Mouse (Mus musculus) MEL (cell line): ENCODE results near the gene Srsf2. TPM values are rescaled to one million over a fixed set of nuclear protein-coding genes. Genes with fewer than 3 reads are reported as not detected.

Source experiments
- DNase-seq: peaks from one replicate; pipeline ENCODE4 v3.0.0; 2011; ENCODE audit warnings: low read depth, low spot score
- H3K27ac ChIP-seq: 2 replicates; pipeline ENCODE4 v1.5.1; 2012; ENCODE audit warnings: low read depth, mild to moderate bottlenecking, control low read depth, low read length, moderate library complexity; ENCODE audit not compliant: control insufficient read depth
- H3K27me3 ChIP-seq, 2 experiments: fragments of 150-350 bp in 1 of 2; sonication (generic) in 1 of 2; 2 replicates each; pipeline ENCODE4 v1.6.1; 2012; ENCODE audit warnings: low read length in 2 of 2, mild to moderate bottlenecking in 2 of 2, improper control_type of control experiment in 1 of 2, moderate library complexity in 1 of 2; ENCODE audit not compliant: insufficient read depth in 2 of 2, control insufficient read depth in 1 of 2
- H3K36me3 ChIP-seq, 2 experiments: 2 replicates each; pipeline ENCODE4 v1.6.1; 2012 to 2014; ENCODE audit warnings: low read length in 2 of 2, improper control_type of control experiment in 1 of 2, inconsistent platforms in 1 of 2, mild to moderate bottlenecking in 1 of 2; ENCODE audit not compliant: insufficient read depth in 2 of 2, control insufficient read depth in 1 of 2
- H3K4me1 ChIP-seq, 2 experiments: fragments of 150-350 bp in 1 of 2; sonication (generic) in 1 of 2; 2 replicates each; pipeline ENCODE4 v1.6.1; 2012; ENCODE audit warnings: low read length in 2 of 2, improper control_type of control experiment in 1 of 2, mild to moderate bottlenecking in 1 of 2; ENCODE audit not compliant: insufficient read depth in 2 of 2, control insufficient read depth in 1 of 2
- H3K4me3 ChIP-seq, 2 experiments: fragments of 150-350 bp in 1 of 2; sonication (generic) in 1 of 2; 2 replicates each; pipeline ENCODE4 v1.5.1; 2012; ENCODE audit warnings: low read depth in 2 of 2, low read length in 2 of 2, mild to moderate bottlenecking in 2 of 2, moderate library complexity in 2 of 2, control low read depth in 1 of 2, improper control_type of control experiment in 1 of 2; ENCODE audit not compliant: control insufficient read depth in 1 of 2, insufficient read depth in 1 of 2
- H3K79me2 ChIP-seq: 2 replicates; pipeline ENCODE4 v1.6.1; 2012; ENCODE audit warnings: mild to moderate bottlenecking, low read length, moderate library complexity; ENCODE audit not compliant: control insufficient read depth, poor library complexity, insufficient read depth
- H3K9ac ChIP-seq: 2 replicates; pipeline ENCODE4 v1.6.1; 2012; ENCODE audit warnings: low read depth, mild to moderate bottlenecking, control low read depth, low read length, moderate library complexity; ENCODE audit not compliant: control insufficient read depth, poor library complexity, severe bottlenecking
- H3K9me3 ChIP-seq: fragments of 150-350 bp; sonication (generic); replicated peaks from 2 replicates; pipeline ENCODE4 v1.6.1; 2012; ENCODE audit warnings: mild to moderate bottlenecking, low read length, improper control_type of control experiment, moderate library complexity; ENCODE audit not compliant: insufficient read depth
- BHLHE40 ChIP-seq: IDR thresholded peaks from 2 replicates; pipeline ENCODE4 v1.6.1; 2012; ENCODE audit warnings: low read depth, mild to moderate bottlenecking, inconsistent platforms, low read length, improper control_type of control experiment, borderline replicate concordance
- CTCF ChIP-seq, 3 experiments: IDR thresholded peaks in 2 of 3; conservative IDR thresholded peaks in 1 of 3; 2 replicates each; pipeline ENCODE4 v1.5.1; 2011 to 2012; ENCODE audit warnings: low read length in 3 of 3, low read depth in 2 of 3, mild to moderate bottlenecking in 2 of 3, improper control_type of control experiment in 1 of 3, inconsistent platforms in 1 of 3, mixed read lengths in 1 of 3, moderate library complexity in 1 of 3; ENCODE audit not compliant: control insufficient read depth in 1 of 3, insufficient read depth in 1 of 3, poor library complexity in 1 of 3, severe bottlenecking in 1 of 3
- E2F4 ChIP-seq: IDR thresholded peaks from 2 replicates; pipeline ENCODE4 v1.6.1; 2011; ENCODE audit warnings: low read depth, low read length, improper control_type of control experiment, borderline replicate concordance
- ELF1 ChIP-seq: IDR thresholded peaks from 2 replicates; pipeline ENCODE4 v1.6.1; 2014; ENCODE audit warnings: low read depth, mild to moderate bottlenecking, inconsistent platforms, low read length, improper control_type of control experiment, moderate library complexity
- EP300 ChIP-seq, 2 experiments: IDR thresholded peaks; 2 replicates each; pipeline ENCODE4 v1.6.1; 2011; ENCODE audit warnings: improper control_type of control experiment in 2 of 2, low read length in 2 of 2, low read depth in 1 of 2, mild to moderate bottlenecking in 1 of 2
- ETS1 ChIP-seq: IDR thresholded peaks from 2 replicates; pipeline ENCODE4 v1.6.1; 2012; ENCODE audit warnings: low read depth, mild to moderate bottlenecking, inconsistent platforms, low read length, improper control_type of control experiment, moderate library complexity
- GATA1 ChIP-seq: IDR thresholded peaks from 2 replicates; pipeline ENCODE4 v1.6.1; 2011; ENCODE audit warnings: low read depth, low read length, improper control_type of control experiment
- HCFC1 ChIP-seq: IDR thresholded peaks from 2 replicates; pipeline ENCODE4 v1.6.1; 2012; ENCODE audit warnings: low read depth, mild to moderate bottlenecking, inconsistent platforms, low read length, improper control_type of control experiment, moderate library complexity
- KAT2A ChIP-seq: conservative IDR thresholded peaks from 2 replicates; pipeline ENCODE4 v1.6.1; 2012; ENCODE audit warnings: low read depth, low read length, improper control_type of control experiment, inconsistent platforms
- MAFK ChIP-seq: IDR thresholded peaks from 2 replicates; pipeline ENCODE4 v1.6.1; 2011; ENCODE audit warnings: low read depth, mild to moderate bottlenecking, low read length, improper control_type of control experiment, borderline replicate concordance
- MAX ChIP-seq: IDR thresholded peaks from 2 replicates; pipeline ENCODE4 v1.6.1; 2011; ENCODE audit warnings: low read length, improper control_type of control experiment
- MAZ ChIP-seq: IDR thresholded peaks from 2 replicates; pipeline ENCODE4 v1.6.1; 2012; ENCODE audit warnings: low read depth, mild to moderate bottlenecking, inconsistent platforms, low read length, improper control_type of control experiment
- MEF2A ChIP-seq: IDR thresholded peaks from 2 replicates; pipeline ENCODE4 v1.6.1; 2014; ENCODE audit warnings: low read depth, mild to moderate bottlenecking, inconsistent platforms, low read length, improper control_type of control experiment; ENCODE audit not compliant: poor library complexity, insufficient replicate concordance, severe bottlenecking; ENCODE audit errors: extremely low read depth
- MYB ChIP-seq: IDR thresholded peaks from 2 replicates; pipeline ENCODE4 v1.6.1; 2011; ENCODE audit warnings: mild to moderate bottlenecking, low read depth, low read length, improper control_type of control experiment
- NELFE ChIP-seq: IDR thresholded peaks from 2 replicates; pipeline ENCODE4 v1.6.1; 2011; ENCODE audit warnings: low read depth, low read length, improper control_type of control experiment
- NRF1 ChIP-seq: IDR thresholded peaks from 2 replicates; pipeline ENCODE4 v1.6.1; 2014; ENCODE audit warnings: low read depth, mild to moderate bottlenecking, inconsistent platforms, low read length, improper control_type of control experiment, moderate library complexity; ENCODE audit not compliant: poor library complexity, insufficient read depth, severe bottlenecking
- POLR2A ChIP-seq, 2 experiments: IDR thresholded peaks; 2 replicates each; pipeline ENCODE4 v1.6.1; 2011 to 2012; ENCODE audit warnings: low read length in 2 of 2, mild to moderate bottlenecking in 2 of 2, control low read depth in 1 of 2, improper control_type of control experiment in 1 of 2, low read depth in 1 of 2, moderate library complexity in 1 of 2; ENCODE audit not compliant: control insufficient read depth in 1 of 2, insufficient read depth in 1 of 2, poor library complexity in 1 of 2
- POLR2AphosphoS2 ChIP-seq: IDR thresholded peaks from 2 replicates; pipeline ENCODE4 v1.6.1; 2011; ENCODE audit warnings: low read length, improper control_type of control experiment
- POLR2AphosphoS5 ChIP-seq: IDR thresholded peaks from 2 replicates; pipeline ENCODE4 v1.6.1; 2012; ENCODE audit warnings: low read depth, borderline replicate concordance, mild to moderate bottlenecking, inconsistent platforms, low read length, moderate library complexity, mixed read lengths
- RAD21 ChIP-seq: IDR thresholded peaks from 2 replicates; pipeline ENCODE4 v1.6.1; 2011; ENCODE audit warnings: mild to moderate bottlenecking, low read depth, low read length, improper control_type of control experiment
- RCOR1 ChIP-seq: IDR thresholded peaks from 2 replicates; pipeline ENCODE4 v1.6.1; 2012; ENCODE audit warnings: low read depth, mild to moderate bottlenecking, inconsistent platforms, low read length, improper control_type of control experiment
- SIN3A ChIP-seq: IDR thresholded peaks from 2 replicates; pipeline ENCODE4 v1.6.1; 2012; ENCODE audit warnings: low read length, improper control_type of control experiment, inconsistent platforms
- TAL1 ChIP-seq: IDR thresholded peaks from 2 replicates; pipeline ENCODE4 v1.6.1; 2012; ENCODE audit warnings: mild to moderate bottlenecking, inconsistent platforms, low read length, moderate library complexity, mixed read lengths
- TBP ChIP-seq: IDR thresholded peaks from 2 replicates; pipeline ENCODE4 v1.8.0; 2011; ENCODE audit warnings: low read depth, low read length, improper control_type of control experiment
- TCF12 ChIP-seq: IDR thresholded peaks from 2 replicates; pipeline ENCODE4 v1.6.1; 2014; ENCODE audit warnings: low read depth, mild to moderate bottlenecking, inconsistent platforms, low read length, improper control_type of control experiment, moderate library complexity
- UBTF ChIP-seq: IDR thresholded peaks from 2 replicates; pipeline ENCODE4 v1.6.1; 2012; ENCODE audit warnings: low read depth, mild to moderate bottlenecking, inconsistent platforms, low read length, improper control_type of control experiment, moderate library complexity, borderline replicate concordance; ENCODE audit not compliant: insufficient read depth
- USF1 ChIP-seq: IDR thresholded peaks from 2 replicates; pipeline ENCODE4 v1.6.1; 2014; ENCODE audit warnings: low read depth, mild to moderate bottlenecking, inconsistent platforms, low read length, improper control_type of control experiment, moderate library complexity
- USF2 ChIP-seq, 2 experiments: IDR thresholded peaks; 2 replicates each; pipeline ENCODE4 v1.6.1; 2011 to 2012; ENCODE audit warnings: improper control_type of control experiment in 2 of 2, low read length in 2 of 2, borderline replicate concordance in 1 of 2, inconsistent platforms in 1 of 2, low read depth in 1 of 2, mild to moderate bottlenecking in 1 of 2; ENCODE audit not compliant: insufficient read depth in 1 of 2
- ZMIZ1 ChIP-seq: IDR thresholded peaks from 2 replicates; pipeline ENCODE4 v1.6.1; 2012; ENCODE audit warnings: low read depth, mild to moderate bottlenecking, inconsistent platforms, low read length, improper control_type of control experiment, moderate library complexity
- ZNF384 ChIP-seq: IDR thresholded peaks from 2 replicates; pipeline ENCODE4 v1.6.1; 2012; ENCODE audit warnings: low read depth, mild to moderate bottlenecking, inconsistent platforms, low read length, improper control_type of control experiment
- polyA plus RNA-seq, 2 experiments: library from polyadenylated mRNA; stranded (reverse) in 1 of 2; unstranded in 1 of 2; fragments of >175 nt in 1 of 2; fragments of >200 nt in 1 of 2; gene quantifications; 2 replicates each; pipeline versions ENCODE4 v1.2.1 to v1.2.4; 2012; ENCODE audit warnings: low replicate concordance in 2 of 2, low read depth in 1 of 2; ENCODE audit not compliant: insufficient read length in 2 of 2, insufficient read depth in 1 of 2, missing spikeins in 1 of 2
- total RNA-seq: library from RNA; depleted of rRNA; stranded (reverse); fragments of 300-350 nt; gene quantifications from 2 replicates; pipeline ENCODE4 v1.2.3, GENCODE M21; 2012

Srsf2 gene
- total and polyA plus RNA-seq, 3 experiments = 257 to 1,128 (median 453) TPM

GRCm38 (mm10) chr11:116848086-116848876, 4.6 kb downstream of the Srsf2 start (continued):
- peak; percentile 37; the same call in 1 of the 2 replicates for TF ChIP-seq MYB
- peak; percentile 77 for TF ChIP-seq POLR2AphosphoS2
- no peak for TF ChIP-seq E2F4

- Histone ChIP-seq H3K9ac (no peak overlapping the region), H3K27me3 (no peaks in the 10 kb centered on the region), H3K36me3 (peaks cover 21 to 47% of the 10 kb centered on the region in 2 experiments), H3K79me2 (peaks cover 65% of the 10 kb centered on the region), H3K4me1 (peaks cover 5 to 13% of the 10 kb centered on the region in 2 experiments; a peak in 3 of 4 replicates), H3K27ac (no peak overlapping the region), H3K9me3 (no peaks in the 10 kb centered on the region), H3K4me3 (no peak overlapping the region)
- DNase-seq = peak; percentile 72
- peak; percentile 51 for TF ChIP-seq POLR2AphosphoS2
- 0 out of 4 replicates have a peak, but pooled peaks of 1 of the 2 experiments have one; percentile 3 for TF ChIP-seq EP300 (IDR thresholded peaks at IDR 0.05; ENCODE audit: low read depth in 1 of 2, low read length in 2 of 2)
- TF ChIP-seq ETS1 = no peak
- no peak for TF ChIP-seq MEF2A
- 0 out of 2 replicates have a peak, but pooled peaks have one; percentile 15 for TF ChIP-seq ZNF384
- no peak for TF ChIP-seq MAX
- no peak for TF ChIP-seq MAZ
- no peak for TF ChIP-seq NELFE
- no peak for TF ChIP-seq GATA1
- TF ChIP-seq SIN3A = no peak; the same call in 1 of the 2 replicates
- TF ChIP-seq UBTF = no peak
- TF ChIP-seq E2F4 = no peak
- TF ChIP-seq CTCF (IDR thresholded peaks at IDR 0.05 in 2 of 3, conservative IDR thresholded peaks at IDR 0.05 in 1 of 3; ENCODE audit: control insufficient read depth in 1 of 3, insufficient read depth in 1 of 3, low read depth in 2 of 3, low read length in 3 of 3, poor library complexity in 1 of 3, severe bottlenecking in 1 of 3) = no peak
- TF ChIP-seq RAD21 = no peak
- TF ChIP-seq NRF1 = no peak
- no peak for TF ChIP-seq USF2 (IDR thresholded peaks at IDR 0.05; ENCODE audit: borderline replicate concordance in 1 of 2, insufficient read depth in 1 of 2, low read depth in 1 of 2, low read length in 2 of 2)
- no peak for TF ChIP-seq USF1
- no peak for TF ChIP-seq BHLHE40
- TF ChIP-seq POLR2A (IDR thresholded peaks at IDR 0.05; ENCODE audit: control insufficient read depth in 1 of 2, insufficient read depth in 1 of 2, low read depth in 1 of 2, low read length in 2 of 2, poor library complexity in 1 of 2) = peak in 1 of 2 experiments; percentile 58; a peak in 2 of 4 replicates
- no peak for TF ChIP-seq TBP
- TF ChIP-seq ZMIZ1 = 0 out of 2 replicates have a peak, but pooled peaks have one; percentile 7
- TF ChIP-seq HCFC1 = no peak
- TF ChIP-seq TAL1 = no peak
- TF ChIP-seq POLR2AphosphoS5 = peak; percentile 30; the same call in 1 of the 2 replicates
- TF ChIP-seq TCF12 = no peak
- no peak for TF ChIP-seq RCOR1
- TF ChIP-seq KAT2A = no peak
- no peak for TF ChIP-seq ELF1
- TF ChIP-seq MAFK = peak; percentile 17; the same call in 1 of the 2 replicates
Observed at GRCm38 (mm10) chr11:116847187-116848085, 5.5 kb downstream of the Srsf2 start.
